ENCODE assay signal across 11 mouse cellular contexts in the genomic region with DNA sequence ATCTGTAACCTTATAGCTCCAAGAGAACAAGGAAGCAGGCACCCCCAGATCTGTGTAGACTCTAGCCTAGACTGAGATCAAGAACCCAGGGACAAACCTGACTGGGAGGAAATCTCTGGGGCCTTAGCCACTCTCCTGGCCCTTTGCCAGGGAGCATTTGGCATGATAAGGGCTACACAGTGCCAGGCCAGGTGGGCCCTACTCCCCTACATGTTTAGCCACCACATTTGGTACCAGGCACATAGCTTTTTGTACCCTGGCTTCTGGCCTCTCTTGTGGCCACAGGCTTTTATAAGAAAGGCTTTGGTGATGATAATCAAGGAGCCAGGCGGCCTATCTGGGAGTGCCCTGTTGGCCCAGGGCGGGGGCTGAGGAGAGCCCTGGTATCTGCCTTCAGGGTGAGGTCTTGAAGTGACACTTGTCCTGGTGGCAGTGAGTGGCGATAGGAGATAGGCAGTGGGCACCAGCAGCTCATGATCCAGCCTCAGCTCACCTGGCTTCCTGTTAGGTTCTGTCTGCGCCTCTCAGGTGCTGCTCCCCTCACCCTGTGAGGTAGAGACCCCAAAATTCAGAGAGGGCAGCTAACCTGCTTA. TPM values are rescaled to one million over a fixed set of nuclear protein-coding genes. Genes with fewer than 3 reads are reported as not detected.
DNase-seq lines count a peak whose midpoint lies in the region; ATAC-seq and TF ChIP-seq lines count a peak whose summit lies in the region.
"Had no signal": no experiment of that assay in that cellular context is flagged by ENCODE, and none has a peak within 500 bp of the region (broad histone marks: within the 10 kb centered on the region; RNA-seq: fewer than 3 reads in every experiment).

No protein-coding gene starts in this region.

- H3K36me3 ChIP-seq in lung, postnatal 0 days (ENCODE audit: insufficient read depth, low read length), result no peaks in the 10 kb centered on the region
- no peaks in the 10 kb centered on the region for H3K36me3 ChIP-seq in intestine, postnatal 0 days (ENCODE audit: control insufficient read depth, insufficient read depth)

- no peak overlapping the region for H3K4me3 ChIP-seq in cerebellum, adult 2 months (replicated peaks; ENCODE audit: insufficient read depth, low read depth, low read length)
- H3K4me3 ChIP-seq in lung, postnatal 0 days (ENCODE audit: low read depth, low read length), result no peak overlapping the region
- H3K4me3 ChIP-seq in intestine, postnatal 0 days (ENCODE audit: low read depth, low read length), result no peak overlapping the region

- TF ChIP-seq POLR2A in cerebellum, adult 2 months (IDR thresholded peaks at IDR 0.05; ENCODE audit: borderline replicate concordance, insufficient read depth, low read length), result no peak

- H3K27me3 ChIP-seq in cerebellum, adult 2 months (ENCODE audit: control insufficient read depth, insufficient read depth, low read length), result no peaks in the 10 kb centered on the region
- H3K27me3 ChIP-seq in lung, postnatal 0 days (replicated peaks; ENCODE audit: insufficient read depth, low read length), result no peaks in the 10 kb centered on the region
- H3K27me3 ChIP-seq in intestine, postnatal 0 days (replicated peaks; ENCODE audit: control insufficient read depth, insufficient read depth, low read length), result no peaks in the 10 kb centered on the region

- TF ChIP-seq CTCF in cerebellum, adult 2 months (IDR thresholded peaks at IDR 0.05; ENCODE audit: borderline replicate concordance, insufficient read depth, low read depth, low read length), result no peak
- no peak for TF ChIP-seq CTCF in lung, postnatal 0 days (IDR thresholded peaks at IDR 0.05)
- no peak for TF ChIP-seq CTCF in intestine, postnatal 0 days (IDR thresholded peaks at IDR 0.05; ENCODE audit: low read depth)

- DNase-seq in cerebellum, adult 2 months, result peak; percentile 46 to 54
- DNase-seq in cerebellum, adult 9-11 months, result no peak
- DNase-seq in lung, postnatal 0 days (ENCODE audit: low spot score), result peak; percentile 34
- DNase-seq in lung, postnatal 14 days, result no peak
- DNase-seq in spleen, postnatal 4 days (ENCODE audit: low spot score in 2 of 2), result peak; percentile 74 to 76
- DNase-seq in Muller cell, postnatal 12 days (ENCODE audit: inconsistent ontology term), result no peak
- DNase-seq: adrenal gland, postnatal 14 days; right cerebral cortex, postnatal 25 days had no signal

- ATAC-seq in lung, postnatal 0 days, result peak; percentile 57
- ATAC-seq in intestine, postnatal 0 days, result peak; percentile 31
- no peak for ATAC-seq in frontal cortex, adult (ENCODE audit: low TSS enrichment)

- H3K4me1 ChIP-seq in cerebellum, adult 2 months (ENCODE audit: control insufficient read depth, insufficient read depth, low read length), result peaks cover 69% of the 10 kb centered on the region
- H3K4me1 ChIP-seq in lung, postnatal 0 days (ENCODE audit: insufficient read depth, low read depth, low read length), result peaks cover 17% of the 10 kb centered on the region; the same call in 1 of the 2 replicates
- peaks cover 3% of the 10 kb centered on the region; the same call in 1 of the 2 replicates for H3K4me1 ChIP-seq in intestine, postnatal 0 days (replicated peaks; ENCODE audit: control insufficient read depth, insufficient read depth, low read length)

- no peak overlapping the region for H3K4me2 ChIP-seq in lung, postnatal 0 days (replicated peaks; ENCODE audit: low read depth, low read length)
- H3K4me2 ChIP-seq in intestine, postnatal 0 days (replicated peaks; ENCODE audit: low read depth), result no peak overlapping the region

- H3K9me3 ChIP-seq in lung, postnatal 0 days (ENCODE audit: low read length), result no peaks in the 10 kb centered on the region
- no peaks in the 10 kb centered on the region for H3K9me3 ChIP-seq in intestine, postnatal 0 days (ENCODE audit: control insufficient read depth)
- H3K9me3 ChIP-seq: G1E had no signal

- TF ChIP-seq EP300 in lung, postnatal 0 days (IDR thresholded peaks at IDR 0.05), result no peak

- no peak overlapping the region for H3K27ac ChIP-seq in cerebellum, adult 2 months (ENCODE audit: insufficient read depth, low read length)
- H3K27ac ChIP-seq in lung, postnatal 0 days (ENCODE audit: low read length), result no peak overlapping the region; the same call in 1 of the 2 replicates
- H3K27ac ChIP-seq in intestine, postnatal 0 days (ENCODE audit: low read depth, low read length), result peak overlapping the region; percentile 35; the same call in 1 of the 2 replicates

- 77% methylated on average over 4 of the region's 4 CpGs for WGBS in cerebellum, adult 2 months
- WGBS in lung, postnatal 0 days, result 73% methylated on average over 4 of the region's 4 CpGs
- 61% methylated on average over 4 of the region's 4 CpGs for WGBS in intestine, postnatal 0 days

- no peak overlapping the region for H3K9ac ChIP-seq in lung, postnatal 0 days (replicated peaks; ENCODE audit: low read depth)
- H3K9ac ChIP-seq in intestine, postnatal 0 days (ENCODE audit: low read depth, low read length), result no peak overlapping the region

RNA-seq across cellular contexts. Expression of a gene that starts 25.6 kb away (rescaled TPM):
- 47.6 and 49.5 TPM in 2 replicates for polyA plus RNA-seq in cerebellum, adult 2 months (2012; rRNA removed)
- 5.4 and 6.0 TPM in 2 replicates for polyA plus RNA-seq in lung, postnatal 0 days (2015; fragmentation: Nextera tagmentation; extraction: Ambion mirVana)
- 5.7 and 6.1 TPM in 2 replicates for polyA plus RNA-seq in intestine, postnatal 0 days (2015; fragmentation: Nextera tagmentation; extraction: Ambion mirVana)

RNA-seq across cellular contexts. Expression of a gene that starts 41.8 kb away (rescaled TPM):
- polyA plus RNA-seq in cerebellum, adult 2 months (2012; rRNA removed), result 46.3 and 46.6 TPM in 2 replicates
- 9.2 and 9.9 TPM in 2 replicates for polyA plus RNA-seq in lung, postnatal 0 days (2015; fragmentation: Nextera tagmentation; extraction: Ambion mirVana)
- polyA plus RNA-seq in intestine, postnatal 0 days (2015; fragmentation: Nextera tagmentation; extraction: Ambion mirVana), result 7.2 and 8.2 TPM in 2 replicates

Comparison
In these comparisons a context has a peak if more than half of its experiments do, and no peak if none do; other contexts are left out.
1. DNase-seq: peak in cerebellum, adult 2 months (2 of 2), lung, postnatal 0 days (single experiment) and spleen, postnatal 4 days (2 of 2); none in cerebellum, adult 9-11 months (single experiment), lung, postnatal 14 days (single experiment) and Muller cell, postnatal 12 days (single experiment).